Mouse (Mus musculus) forebrain, embryonic 15.5 days (tissue): ENCODE measurements around the gene Prrg1. TPM values are rescaled to one million over a fixed set of nuclear protein-coding genes. Genes with fewer than 3 reads are reported as not detected.
"Not testable (repeated sequence)": the region's sequence is repeated elsewhere in the genome, so short reads cannot be mapped to it uniquely, and the experiment has no call there.

Source experiments
- ATAC-seq: fragments of 200-750 bp; cut with Nextera tagmentation; replicated peaks from 2 replicates; pipeline ENCODE4 v1.8.0; 2017; ENCODE audit warnings: mild to moderate bottlenecking, moderate TSS enrichment, moderate library complexity
- H3K27ac ChIP-seq: fragments of 300-500 bp; sonication (generic); replicated peaks from 2 replicates; pipeline ENCODE4 v1.5.1; 2015; ENCODE audit warnings: mild to moderate bottlenecking, inconsistent platforms
- H3K27me3 ChIP-seq: fragments of 300-500 bp; sonication (generic); 2 replicates; pipeline ENCODE4 v1.6.1; 2015; ENCODE audit warnings: inconsistent platforms
- H3K36me3 ChIP-seq: fragments of 300-500 bp; sonication (generic); 2 replicates; pipeline ENCODE4 v1.6.1; 2015; ENCODE audit warnings: mild to moderate bottlenecking, inconsistent platforms
- H3K4me1 ChIP-seq: fragments of 300-500 bp; sonication (generic); 2 replicates; pipeline ENCODE4 v1.6.1; 2015; ENCODE audit warnings: inconsistent platforms
- H3K4me2 ChIP-seq: fragments of 300-500 bp; sonication (generic); replicated peaks from 2 replicates; pipeline ENCODE4 v1.6.1; 2015; ENCODE audit warnings: mild to moderate bottlenecking, inconsistent platforms
- H3K4me3 ChIP-seq: fragments of 300-500 bp; sonication (generic); 2 replicates; pipeline ENCODE4 v1.5.1; 2015; ENCODE audit warnings: mild to moderate bottlenecking, inconsistent platforms
- H3K9ac ChIP-seq: fragments of 300-500 bp; sonication (generic); replicated peaks from 2 replicates; pipeline ENCODE4 v1.6.1; 2015; ENCODE audit warnings: mild to moderate bottlenecking, inconsistent platforms
- H3K9me3 ChIP-seq: fragments of 300-500 bp; sonication (generic); 2 replicates; pipeline ENCODE4 v1.6.1; 2016; ENCODE audit warnings: inconsistent platforms
- WGBS: fragments of 180-500 bp; shearing (Covaris S2); methylation state at CpG from one replicate; pipeline ENCODE4 v1.1.7; 2015; ENCODE audit warnings: mixed read lengths; 5-methylcytosine and 5-hydroxymethylcytosine counted together
- polyA plus RNA-seq: library from polyadenylated mRNA; unstranded; fragments of >200 nt; fragmentation: Nextera tagmentation; extraction: Ambion mirVana; gene quantifications from 2 replicates; pipeline ENCODE4 v1.2.1, GENCODE M21; 2015

Gene Prrg1
- polyA plus RNA-seq, 1 experiment from 2014 or later, result 4.7 TPM

DNA sequence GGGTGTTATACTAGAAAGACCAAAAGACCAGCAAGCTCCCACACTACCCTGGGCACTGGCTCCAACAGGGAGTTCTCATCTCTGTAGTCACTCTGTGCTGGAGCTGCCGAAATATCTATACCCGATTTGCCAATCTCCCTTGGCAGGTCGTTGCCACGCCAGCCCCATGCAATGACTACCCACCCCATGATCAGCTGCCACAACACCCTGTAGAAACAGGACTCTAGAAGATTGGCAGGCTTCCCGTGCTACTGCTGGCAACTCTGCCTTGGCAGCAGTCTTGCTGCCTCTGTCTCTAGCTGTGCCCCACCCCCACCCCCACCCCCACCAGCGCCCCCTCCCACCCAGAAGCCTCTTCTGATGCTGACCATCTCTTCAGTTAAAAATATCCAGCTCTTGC is 149.3 kb downstream of the Prrg1 start:
- no peaks in the 10 kb centered on the region for H3K36me3 ChIP-seq
- H3K9me3 ChIP-seq, result no peaks in the 10 kb centered on the region
- no peak overlapping the region for H3K4me3 ChIP-seq
- H3K4me2 ChIP-seq, result no peak overlapping the region
- no peaks in the 10 kb centered on the region for H3K27me3 ChIP-seq
- no peak overlapping the region for H3K9ac ChIP-seq
- H3K4me1 ChIP-seq, result no peaks in the 10 kb centered on the region
- WGBS, result 74% methylated on average over 6 of the region's 6 CpGs
- ATAC-seq, result no peak; the same call in 1 of the 2 replicates
- H3K27ac ChIP-seq, result no peak overlapping the region

DNA sequence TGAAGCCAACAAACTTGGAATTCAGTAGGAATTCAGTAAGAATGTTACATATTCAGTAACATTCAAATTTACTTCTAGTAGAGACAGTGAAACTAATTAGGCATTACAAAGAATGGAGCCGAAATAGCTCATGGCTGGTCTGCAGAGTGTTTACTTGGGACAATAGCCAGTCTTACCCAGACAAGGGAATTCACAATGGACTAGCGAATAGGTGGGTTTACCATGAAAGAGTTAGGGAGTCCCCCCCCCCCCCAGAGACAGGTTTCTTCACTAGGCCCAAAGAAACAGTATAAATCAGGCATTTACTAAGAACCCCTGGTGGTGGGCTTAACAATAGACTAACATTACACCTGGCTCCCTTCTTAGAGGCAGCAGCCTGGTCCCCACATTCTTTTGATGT is 180.3 kb downstream of the Prrg1 start:
- not testable (repeated sequence) for H3K4me2 ChIP-seq, H3K9me3 ChIP-seq, H3K27ac ChIP-seq, H3K9ac ChIP-seq, H3K27me3 ChIP-seq, H3K36me3 ChIP-seq, H3K4me1 ChIP-seq, ATAC-seq, H3K4me3 ChIP-seq
- 70% methylated on average over 2 of the region's 2 CpGs for WGBS

Other genes with a start within 250 kb of the Prrg1 start
- gene 4930480E11Rik, start 214.3 kb downstream of the Prrg1 start, polyA plus RNA-seq, result not detected in 2 replicates
- not detected in 2 replicates for gene Fam47c, start 153.9 kb upstream of the Prrg1 start, polyA plus RNA-seq